Mouse (Mus musculus) limb, embryonic 11.5 days (tissue): ENCODE results near the gene Bsg. TPM values are rescaled to one million over a fixed set of nuclear protein-coding genes. Genes with fewer than 3 reads are reported as not detected.
"Not testable (repeated sequence)": the region's sequence is repeated elsewhere in the genome, so short reads cannot be mapped to it uniquely, and the experiment has no call there.

Source experiments
- ATAC-seq: fragments of 200-750 bp; cut with Nextera tagmentation; 2 replicates; pipeline ENCODE4 v1.8.0; 2017; ENCODE audit warnings: low read depth; ENCODE audit not compliant: insufficient number of reproducible peaks, low FRiP score, low TSS enrichment
- DNase-seq: peaks from one replicate; pipeline ENCODE4 v3.0.0-alpha.2; 2015; ENCODE audit warnings: low spot score
- H3K27ac ChIP-seq: fragments of 300-500 bp; sonication (generic); replicated peaks from 2 replicates; pipeline ENCODE4 v1.5.1; 2014; ENCODE audit warnings: low read depth, mild to moderate bottlenecking, low read length
- H3K27me3 ChIP-seq: fragments of 300-500 bp; sonication (generic); 2 replicates; pipeline ENCODE4 v1.6.1; 2014; ENCODE audit warnings: mild to moderate bottlenecking, low read length, mixed read lengths; ENCODE audit not compliant: control insufficient read depth, insufficient read depth
- H3K36me3 ChIP-seq: fragments of 300-500 bp; sonication (generic); 2 replicates; pipeline ENCODE4 v1.6.1; 2014; ENCODE audit warnings: mild to moderate bottlenecking, low read length, moderate library complexity, mixed read lengths; ENCODE audit not compliant: control insufficient read depth, insufficient read depth
- H3K4me1 ChIP-seq: fragments of 300-500 bp; sonication (generic); 2 replicates; pipeline ENCODE4 v1.6.1; 2014; ENCODE audit warnings: low read length, mixed read lengths; ENCODE audit not compliant: control insufficient read depth, insufficient read depth
- H3K4me2 ChIP-seq: fragments of 300-500 bp; sonication (generic); 2 replicates; pipeline ENCODE4 v1.6.1; 2014; ENCODE audit warnings: low read depth, mild to moderate bottlenecking, moderate library complexity; ENCODE audit not compliant: severe bottlenecking
- H3K4me3 ChIP-seq: fragments of 300-500 bp; sonication (generic); 2 replicates; pipeline ENCODE4 v1.5.1; 2014; ENCODE audit warnings: low read depth, low read length
- H3K9ac ChIP-seq: fragments of 300-500 bp; sonication (generic); 2 replicates; pipeline ENCODE4 v1.6.1; 2014; ENCODE audit warnings: mild to moderate bottlenecking, low read length
- H3K9me3 ChIP-seq: fragments of 300-500 bp; sonication (generic); 2 replicates; pipeline ENCODE4 v1.6.1; 2016; ENCODE audit warnings: low read length; ENCODE audit not compliant: control insufficient read depth
- WGBS: fragments of 180-500 bp; shearing (Covaris S2); extraction: QIAGEN DNeasy Blood & Tissue Kit; methylation state at CpG from one replicate; pipeline ENCODE4 v1.1.7; 2014; 5-methylcytosine and 5-hydroxymethylcytosine counted together
- polyA plus RNA-seq: library from polyadenylated mRNA; unstranded; fragments of >200 nt; fragmentation: Nextera tagmentation; extraction: Ambion mirVana; gene quantifications from 2 replicates; pipeline ENCODE4 v1.2.1, GENCODE M21; 2014

The Bsg gene
- polyA plus RNA-seq, 1 experiment from 2014 or later: 674 TPM

DNA sequence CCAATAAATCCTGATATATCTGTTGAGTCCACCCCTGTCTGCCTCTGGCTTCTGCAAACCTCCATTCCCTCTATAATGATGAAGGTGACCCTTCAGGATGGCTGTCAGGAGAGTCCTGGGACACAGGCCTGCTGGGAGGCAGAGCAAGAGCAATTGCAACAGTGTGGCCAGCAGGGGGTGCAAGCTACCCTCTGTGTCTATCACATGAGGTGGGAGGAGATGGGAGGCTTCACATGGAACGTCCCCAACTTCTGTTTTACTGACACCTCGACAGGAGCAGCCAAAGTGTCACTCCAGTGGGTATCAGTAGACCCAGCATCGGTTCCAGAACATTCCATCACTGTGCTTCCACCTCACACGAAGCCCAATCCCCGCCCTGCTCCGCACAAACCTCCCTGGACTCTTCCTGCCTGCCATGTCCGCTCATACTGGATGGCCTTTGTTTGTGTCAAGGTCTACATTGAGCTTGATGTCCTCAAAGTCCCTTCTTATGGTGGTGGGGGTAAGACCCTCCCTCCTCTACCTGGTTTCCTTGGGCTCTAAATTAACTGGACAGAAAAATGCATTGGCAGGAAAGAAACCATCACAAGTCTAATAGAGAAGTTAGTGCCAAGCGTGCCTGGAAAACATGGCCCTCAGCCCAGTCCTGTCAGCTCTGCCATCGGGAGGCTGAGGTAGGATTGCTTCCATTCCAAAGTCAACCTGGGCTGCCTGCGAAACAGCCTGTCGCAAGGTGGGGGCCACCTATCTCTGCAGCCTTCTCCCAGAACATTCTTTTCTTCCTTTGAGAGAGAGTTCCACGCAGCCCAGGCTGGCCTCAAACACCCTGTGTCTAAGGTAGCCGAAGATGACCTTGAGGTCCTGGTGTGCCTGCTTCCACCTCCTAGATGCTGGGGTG lies 8.8 kb upstream of the Bsg start:
- peak overlapping the region; percentile 80 for H3K27ac ChIP-seq
- H3K4me3 ChIP-seq: no peak overlapping the region
- DNase-seq: peak; percentile 78
- WGBS: 66% methylated on average over 13 of the region's 13 CpGs
- H3K27me3 ChIP-seq: no peaks in the 10 kb centered on the region
- peak; percentile 14; the same call in 1 of the 2 replicates for ATAC-seq
- no peaks in the 10 kb centered on the region for H3K9me3 ChIP-seq
- peaks cover 8% of the 10 kb centered on the region; the same call in 1 of the 2 replicates for H3K4me1 ChIP-seq
- peak overlapping the region; percentile 34; the same call in 1 of the 2 replicates for H3K4me2 ChIP-seq
- H3K9ac ChIP-seq: no peak overlapping the region
- H3K36me3 ChIP-seq: no peaks in the 10 kb centered on the region

- WGBS: 59% methylated on average over 9 of the region's 9 CpGs
- peak overlapping the region; percentile 34 for H3K4me2 ChIP-seq
- H3K9me3 ChIP-seq: no peaks in the 10 kb centered on the region
- DNase-seq (no peak), ATAC-seq (peak; percentile 36)
- H3K4me1 ChIP-seq: peaks cover 10% of the 10 kb centered on the region; the same call in 1 of the 2 replicates
- no peak overlapping the region for H3K9ac ChIP-seq
- no peaks in the 10 kb centered on the region for H3K36me3 ChIP-seq
- peak overlapping the region; percentile 80 for H3K27ac ChIP-seq
- no peaks in the 10 kb centered on the region for H3K27me3 ChIP-seq
- H3K4me3 ChIP-seq: no peak overlapping the region
Observed at GRCm38 (mm10) chr10:79696129-79696651, 8.1 kb upstream of the Bsg start.

DNA sequence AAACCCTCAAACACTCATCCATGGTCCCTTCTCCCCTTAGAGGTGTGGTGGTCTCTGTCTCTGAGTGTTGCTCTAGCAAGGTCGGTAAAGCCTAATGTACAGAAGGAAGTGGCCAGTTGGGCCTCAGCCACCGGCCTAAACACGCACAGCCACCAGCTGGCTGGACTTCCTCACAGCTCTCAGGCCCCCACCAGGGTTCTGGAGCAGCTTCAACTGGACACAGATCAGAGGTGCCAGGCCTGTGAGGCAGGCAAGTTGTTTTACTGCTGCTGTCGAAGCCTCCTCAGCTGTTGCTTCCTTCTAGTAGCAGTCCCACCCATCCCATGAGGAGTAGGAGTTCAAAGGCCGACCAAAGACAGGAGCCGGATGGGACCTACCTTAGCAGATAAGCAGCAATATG lies 6.4 kb upstream of the Bsg start:
- Histone ChIP-seq H3K4me1 (peaks cover 11% of the 10 kb centered on the region; the same call in 1 of the 2 replicates), H3K27me3 (no peaks in the 10 kb centered on the region), H3K4me2 (no peak overlapping the region), H3K4me3 (no peak overlapping the region), H3K27ac (no peak overlapping the region), H3K9ac (no peak overlapping the region), H3K36me3 (no peaks in the 10 kb centered on the region), H3K9me3 (no peaks in the 10 kb centered on the region)
- no peak for ATAC-seq
- no peak for DNase-seq
- WGBS: 75% methylated on average over 6 of the region's 6 CpGs

GRCm38 (mm10) chr10:79698459-79698858 lies 5.8 kb upstream of the Bsg start:
- H3K9ac ChIP-seq: no peak overlapping the region
- no peak overlapping the region for H3K4me3 ChIP-seq
- ATAC-seq (no peak), DNase-seq (no peak)
- no peaks in the 10 kb centered on the region for H3K27me3 ChIP-seq
- H3K36me3 ChIP-seq: no peaks in the 10 kb centered on the region
- no peaks in the 10 kb centered on the region for H3K9me3 ChIP-seq
- H3K4me2 ChIP-seq: no peak overlapping the region
- 94% methylated on average over 6 of the region's 6 CpGs for WGBS
- H3K27ac ChIP-seq: no peak overlapping the region
- peaks cover 11% of the 10 kb centered on the region; the same call in 1 of the 2 replicates for H3K4me1 ChIP-seq

DNA sequence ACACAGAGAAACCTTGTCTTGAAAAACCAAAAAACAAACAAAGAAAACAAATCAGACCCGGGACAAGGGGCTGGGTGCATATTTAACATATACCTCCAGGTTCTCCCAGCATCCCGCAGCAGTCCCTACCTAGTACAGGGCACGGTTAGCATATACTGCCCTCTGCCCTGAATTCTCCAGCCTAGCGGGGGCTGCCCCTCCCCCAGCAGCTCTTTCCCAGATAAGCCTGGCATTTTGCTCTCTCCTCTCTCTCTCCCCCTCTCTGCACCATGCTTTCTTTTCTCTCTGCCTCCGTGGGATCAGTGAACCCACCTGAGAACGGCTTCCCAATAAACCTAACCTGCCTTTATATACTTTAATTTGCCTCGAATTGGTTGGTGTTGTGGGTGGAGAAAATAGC lies 3.6 kb upstream of the Bsg start:
- Histone ChIP-seq H3K4me1 (peaks cover 15% of the 10 kb centered on the region), H3K27me3 (no peaks in the 10 kb centered on the region), H3K9me3 (no peaks in the 10 kb centered on the region), H3K4me3 (no peak overlapping the region), H3K27ac (no peak overlapping the region), H3K4me2 (no peak overlapping the region), H3K36me3 (no peaks in the 10 kb centered on the region), H3K9ac (no peak overlapping the region)
- ATAC-seq: no peak
- DNase-seq: no peak
- 48% methylated on average over 7 of the region's 7 CpGs for WGBS

DNA sequence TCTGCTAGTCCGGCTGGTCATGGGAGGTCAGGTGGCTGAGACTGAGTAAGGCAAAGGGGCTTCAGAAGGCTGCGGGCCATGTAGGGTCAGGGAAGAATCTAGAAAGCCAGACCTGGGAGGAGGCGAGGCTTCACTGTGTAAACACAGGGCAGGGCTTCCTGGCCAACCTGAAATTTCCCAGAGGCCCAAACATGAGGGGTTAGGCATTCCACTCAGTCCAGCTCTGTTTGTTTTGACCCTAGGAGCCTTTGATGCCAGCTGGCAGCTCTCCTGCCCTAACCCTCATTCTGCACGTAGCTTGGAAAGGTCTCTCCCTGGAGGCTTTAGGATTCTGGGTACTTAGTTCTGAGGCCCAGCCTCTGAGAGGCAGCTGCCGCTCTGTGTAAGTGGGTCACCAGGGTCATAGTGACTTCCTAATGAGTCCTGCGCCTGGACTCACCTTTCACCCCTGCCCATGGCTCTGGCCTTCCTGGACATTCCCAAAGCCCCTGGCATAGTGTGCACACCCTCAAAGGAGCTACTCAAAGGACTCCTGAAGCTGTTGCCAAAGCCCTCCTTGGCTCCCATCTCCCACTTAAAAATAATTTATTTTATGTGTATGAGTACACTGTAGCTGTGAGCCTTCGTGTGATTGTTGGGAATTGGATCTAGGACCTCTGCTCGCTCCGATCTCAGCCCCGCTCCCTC lies 2.7 kb upstream of the Bsg start:
- Histone ChIP-seq H3K4me3 (no peak overlapping the region), H3K9me3 (no peaks in the 10 kb centered on the region), H3K27me3 (no peaks in the 10 kb centered on the region), H3K4me2 (no peak overlapping the region), H3K36me3 (no peaks in the 10 kb centered on the region), H3K9ac (no peak overlapping the region), H3K4me1 (peaks cover 18% of the 10 kb centered on the region), H3K27ac (no peak overlapping the region)
- ATAC-seq (no peak), DNase-seq (no peak)
- 51% methylated on average over 10 of the region's 10 CpGs for WGBS

DNA sequence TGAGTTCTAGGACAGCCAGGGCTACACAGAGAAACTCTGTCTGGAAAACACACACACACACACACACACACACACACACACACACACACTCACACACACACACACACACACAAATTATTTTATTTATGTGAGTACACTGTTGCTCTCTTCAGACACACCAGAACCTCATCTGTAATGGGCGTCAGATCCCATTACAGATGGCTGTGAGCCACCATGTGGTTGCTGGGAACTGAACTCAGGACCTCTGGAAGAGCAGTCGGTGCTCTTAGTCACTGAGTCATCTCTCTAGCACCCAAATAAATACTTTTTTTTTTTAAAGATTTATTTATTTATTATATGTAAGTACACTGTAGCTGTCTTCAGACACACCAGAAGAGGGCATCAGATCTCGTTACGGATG lies 1.3 kb upstream of the Bsg start:
- not testable (repeated sequence) for H3K4me3 ChIP-seq, H3K9ac ChIP-seq, DNase-seq, H3K36me3 ChIP-seq, ATAC-seq, H3K27ac ChIP-seq, H3K27me3 ChIP-seq, H3K4me2 ChIP-seq, H3K9me3 ChIP-seq
- peaks cover 18% of the 10 kb centered on the region for H3K4me1 ChIP-seq
- WGBS: 81% methylated on average over 2 of the region's 4 CpGs

GRCm38 (mm10) chr10:79703541-79703940 lies 750 bp upstream of the Bsg start:
- Histone ChIP-seq H3K27ac (no peak overlapping the region), H3K27me3 (no peaks in the 10 kb centered on the region), H3K4me1 (peaks cover 18% of the 10 kb centered on the region), H3K9ac (no peak overlapping the region), H3K4me3 (peak overlapping the region; percentile 79; the same call in 1 of the 2 replicates), H3K9me3 (no peaks in the 10 kb centered on the region), H3K4me2 (peak overlapping the region; percentile 84; the same call in 1 of the 2 replicates), H3K36me3 (0 out of 2 replicates have a peak, but pooled peaks cover 6% of the 10 kb centered on the region)
- DNase-seq (no peak), ATAC-seq (no peak)
- WGBS: 74% methylated on average over 10 of the region's 10 CpGs
